Mouse (Mus musculus) layer of hippocampus, postnatal 36 days (tissue): Measurements from ENCODE around the gene Rhd. TPM values are rescaled to one million over a fixed set of nuclear protein-coding genes. Genes with fewer than 3 reads are reported as not detected.
A peak's percentile ranks its signal among the peaks of the same experiment; 100 is the strongest.

ENCODE experiments used
- DNase-seq, 2 experiments: peaks; one replicate each; pipeline ENCODE4 v3.0.0; 2022
- total RNA-seq, 2 experiments: library from RNA; stranded (reverse); gene quantifications; 2 replicates each; pipeline ENCODE4 v1.2.3; 2021

The Rhd gene
- total RNA-seq, 2 experiments from 2014 or later: not detected

- DNase-seq: no peak
These were observed 73.2 kb downstream of the Rhd start for GRCm38 (mm10) chr4:134937240-134938176.

- no peak for DNase-seq
These were observed 75.6 kb downstream of the Rhd start for GRCm38 (mm10) chr4:134939900-134940299.

- peak in 1 of 2 experiments; percentile 21 for DNase-seq
These were observed 79.6 kb downstream of the Rhd start for GRCm38 (mm10) chr4:134943758-134944538.

Other genes with a start within 250 kb of the Rhd start
- gene Man1c1, start 160.2 kb upstream of the Rhd start, total RNA-seq: 10 to 100 TPM; 21.6 to 23.8 TPM
- 1 to 10 TPM; 1.8 to 2.7 TPM for gene Ldlrap1, start 96.5 kb upstream of the Rhd start, total RNA-seq
- 10 to 100 TPM; 43.2 to 44.8 TPM for gene Maco1, start 11.2 kb upstream of the Rhd start, total RNA-seq
- 100 to 1,000 TPM; 103 to 115 TPM for gene Tmem50a, start 50.5 kb downstream of the Rhd start, total RNA-seq
- 100 to 1,000 TPM; 238 to 257 TPM for gene Rsrp1, start 59.1 kb downstream of the Rhd start, total RNA-seq
- 10 to 100 TPM; 48.1 to 51.9 TPM for gene Syf2, start 66.4 kb downstream of the Rhd start, total RNA-seq